In genomic region chr12:76376649-76377048, GRCm38 (mm10) we compare ENCODE assay signal across 8 mouse cellular contexts. TPM values are rescaled to one million over a fixed set of nuclear protein-coding genes. Genes with fewer than 3 reads are reported as not detected.
A peak's percentile ranks its signal among the peaks of the same experiment; 100 is the strongest.
DNase-seq lines count a peak whose midpoint lies in the region; ATAC-seq and TF ChIP-seq lines count a peak whose summit lies in the region.

No protein-coding gene starts in this region.

- no peak overlapping the region for H3K27ac ChIP-seq in gastrocnemius, adult 2 months
- H3K27ac ChIP-seq in testis, adult 2 months (ENCODE audit: control insufficient read depth, insufficient read depth, low read depth, low read length), result no peak overlapping the region

- H3K27me3 ChIP-seq in testis, adult 2 months (ENCODE audit: control insufficient read depth, insufficient read depth, low read length), result no peaks in the 10 kb centered on the region

- ATAC-seq in erythroid progenitor cell, adult 5-6 weeks (replicated peaks; ENCODE audit: low FRiP score, poor library complexity, severe bottlenecking), result peak; percentile 77
- ATAC-seq in megakaryocyte progenitor cell, adult 5-6 weeks (replicated peaks; ENCODE audit: poor library complexity), result peak; percentile 68

- peak; percentile 64 for TF ChIP-seq CTCF in gastrocnemius, adult 2 months (IDR thresholded peaks at IDR 0.05)
- TF ChIP-seq CTCF in testis, adult 2 months (IDR thresholded peaks at IDR 0.05; ENCODE audit: control insufficient read depth, insufficient read depth, insufficient replicate concordance, low read depth, low read length), result peak; percentile 38; the same call in 1 of the 2 replicates

- no peaks in the 10 kb centered on the region for H3K36me3 ChIP-seq in testis, adult 2 months (ENCODE audit: control insufficient read depth, insufficient read depth, low read length)

- no peak overlapping the region for H3K4me3 ChIP-seq in gastrocnemius, adult 2 months
- no peak overlapping the region for H3K4me3 ChIP-seq in testis, adult 2 months (ENCODE audit: control insufficient read depth, low read depth, low read length)

- TF ChIP-seq POLR2A in testis, adult 2 months (IDR thresholded peaks at IDR 0.05; ENCODE audit: control insufficient read depth, low read depth, low read length), result no peak

- peaks cover 3% of the 10 kb centered on the region for H3K4me1 ChIP-seq in testis, adult 2 months (ENCODE audit: control insufficient read depth, insufficient read depth, low read length)

- intact Hi-C loops in gastrocnemius, adult 2 months (cut with DNase I), result no loop called here

- no peak for DNase-seq in gastrocnemius, adult 2 months
- no peak for DNase-seq in gastrocnemius, postnatal 25 days
- no peak for DNase-seq in testis, postnatal 14 days (ENCODE audit: low spot score)
- no peak for DNase-seq in ovary, adult 18-20 months (ENCODE audit: low spot score)
- DNase-seq in MN1 (ENCODE audit: low spot score), result no peak

RNA-seq across cellular contexts. Expression of gene Zbtb1, which starts 6.6 kb away (rescaled TPM):
- total RNA-seq in gastrocnemius, adult 2 months (2021), result 1 to 10 TPM; 3.6 to 4.3 TPM
- total RNA-seq in gastrocnemius, postnatal 25 days (2021), result 1 to 10 TPM; 3.1 to 3.9 TPM
- 0.30 and 0.34 TPM in 2 replicates for polyA plus RNA-seq in testis, adult 2 months (2012; rRNA removed)
- 9.7 and 10.9 TPM in 2 replicates for total RNA-seq in erythroid progenitor cell, adult 5-6 weeks (2015; ENCODE audit: low replicate concordance)
- 8.6 and 9.5 TPM in 2 replicates for total RNA-seq in erythroid progenitor cell, adult 5-6 weeks (2017; ENCODE audit: low replicate concordance)
- 14.8 and 17.7 TPM in 2 replicates for total RNA-seq in megakaryocyte progenitor cell, adult 5-6 weeks (2015)
- total RNA-seq in megakaryocyte progenitor cell, adult 5-6 weeks (2017), result 12.7 and 18.0 TPM in 2 replicates

RNA-seq across cellular contexts. Expression of gene Zbtb25, which starts 7.2 kb away (rescaled TPM):
- total RNA-seq in gastrocnemius, adult 2 months (2021), result 1 to 10 TPM; 6.5 to 7.2 TPM
- 1 to 10 TPM; 6.6 to 8.2 TPM for total RNA-seq in gastrocnemius, postnatal 25 days (2021)
- 15.7 and 15.8 TPM in 2 replicates for polyA plus RNA-seq in testis, adult 2 months (2012; rRNA removed)
- total RNA-seq in erythroid progenitor cell, adult 5-6 weeks (2015; ENCODE audit: low replicate concordance), result 11.9 and 43.6 TPM in 2 replicates
- total RNA-seq in erythroid progenitor cell, adult 5-6 weeks (2017; ENCODE audit: low replicate concordance), result 4.0 and 8.6 TPM in 2 replicates
- total RNA-seq in megakaryocyte progenitor cell, adult 5-6 weeks (2015), result 31.1 and 39.7 TPM in 2 replicates
- total RNA-seq in megakaryocyte progenitor cell, adult 5-6 weeks (2017), result 15.2 and 17.0 TPM in 2 replicates

RNA-seq across cellular contexts. Expression of gene Hspa2, which starts 27.3 kb away (rescaled TPM):
- 1 to 10 TPM; 6.9 to 7.0 TPM for total RNA-seq in gastrocnemius, adult 2 months (2021)
- total RNA-seq in gastrocnemius, postnatal 25 days (2021), result 10 to 100 TPM in 1 of 2 experiments, 1 to 10 TPM in 1; 6.3 to 10.3 TPM
- polyA plus RNA-seq in testis, adult 2 months (2012; rRNA removed), result 758 and 855 TPM in 2 replicates
- total RNA-seq in erythroid progenitor cell, adult 5-6 weeks (2015; ENCODE audit: low replicate concordance), result 1.7 TPM in 1 of 2 replicates, not detected in the other
- 3.2 and 3.3 TPM in 2 replicates for total RNA-seq in erythroid progenitor cell, adult 5-6 weeks (2017; ENCODE audit: low replicate concordance)
- total RNA-seq in megakaryocyte progenitor cell, adult 5-6 weeks (2015), result 6.9 and 8.3 TPM in 2 replicates
- 18.2 and 19.9 TPM in 2 replicates for total RNA-seq in megakaryocyte progenitor cell, adult 5-6 weeks (2017)

RNA-seq across cellular contexts. Expression of gene Ppp1r36, which starts 40.7 kb away (rescaled TPM):
- total RNA-seq in gastrocnemius, adult 2 months (2021), result not detected
- total RNA-seq in gastrocnemius, postnatal 25 days (2021), result not detected
- 70.7 and 80.4 TPM in 2 replicates for polyA plus RNA-seq in testis, adult 2 months (2012; rRNA removed)
- total RNA-seq in erythroid progenitor cell, adult 5-6 weeks (2015; ENCODE audit: low replicate concordance), result not detected in 2 replicates
- total RNA-seq in erythroid progenitor cell, adult 5-6 weeks (2017; ENCODE audit: low replicate concordance), result not detected in 2 replicates
- 0.39 and 0.72 TPM in 2 replicates for total RNA-seq in megakaryocyte progenitor cell, adult 5-6 weeks (2015)
- total RNA-seq in megakaryocyte progenitor cell, adult 5-6 weeks (2017), result 0.24 TPM in 1 of 2 replicates, not detected in the other

RNA-seq across cellular contexts. Expression of gene Akap5, which starts 52.0 kb away (rescaled TPM):
- total RNA-seq in gastrocnemius, adult 2 months (2021), result under 1 TPM; 0.31 to 0.48 TPM
- total RNA-seq in gastrocnemius, postnatal 25 days (2021), result under 1 TPM; 0.46 to 0.78 TPM
- polyA plus RNA-seq in testis, adult 2 months (2012; rRNA removed), result 0.16 TPM in 2 replicates
- total RNA-seq in erythroid progenitor cell, adult 5-6 weeks (2015; ENCODE audit: low replicate concordance), result not detected in 2 replicates
- 0.26 TPM in 1 of 2 replicates, not detected in the other for total RNA-seq in erythroid progenitor cell, adult 5-6 weeks (2017; ENCODE audit: low replicate concordance)
- 0.24 and 0.35 TPM in 2 replicates for total RNA-seq in megakaryocyte progenitor cell, adult 5-6 weeks (2015)
- 0.25 and 0.74 TPM in 2 replicates for total RNA-seq in megakaryocyte progenitor cell, adult 5-6 weeks (2017)
